Mouse (Mus musculus) liver, embryonic 13.5 days (tissue): ENCODE measurements around the gene Frrs1l. TPM values are rescaled to one million over a fixed set of nuclear protein-coding genes. Genes with fewer than 3 reads are reported as not detected.
A peak's percentile ranks its signal among the peaks of the same experiment; 100 is the strongest.

ENCODE experiments used
- ATAC-seq: fragments of 200-750 bp; cut with Nextera tagmentation; 2 replicates; pipeline ENCODE4 v1.8.0; 2017; ENCODE audit warnings: low read depth, mild to moderate bottlenecking, moderate number of reproducible peaks, moderate library complexity
- DNase-seq: peaks from one replicate; pipeline ENCODE4 v3.0.0; 2022
- H3K27ac ChIP-seq: fragments of 300-500 bp; sonication (generic); 2 replicates; pipeline ENCODE4 v1.5.1; 2015; ENCODE audit warnings: moderate library complexity, mild to moderate bottlenecking, inconsistent platforms
- H3K27me3 ChIP-seq: fragments of 300-500 bp; sonication (generic); 2 replicates; pipeline ENCODE4 v1.6.1; 2015; ENCODE audit warnings: mild to moderate bottlenecking, inconsistent platforms
- H3K36me3 ChIP-seq: fragments of 300-500 bp; sonication (generic); 2 replicates; pipeline ENCODE4 v1.6.1; 2015; ENCODE audit warnings: mild to moderate bottlenecking, inconsistent platforms
- H3K4me1 ChIP-seq: fragments of 300-500 bp; sonication (generic); replicated peaks from 2 replicates; pipeline ENCODE4 v1.6.1; 2015; ENCODE audit warnings: inconsistent platforms
- H3K4me2 ChIP-seq: fragments of 300-500 bp; sonication (generic); 2 replicates; pipeline ENCODE4 v1.6.1; 2015; ENCODE audit warnings: inconsistent platforms, mild to moderate bottlenecking, moderate library complexity
- H3K4me3 ChIP-seq: fragments of 300-500 bp; sonication (generic); replicated peaks from 2 replicates; pipeline ENCODE4 v1.5.1; 2015; ENCODE audit warnings: mild to moderate bottlenecking, inconsistent platforms
- H3K9ac ChIP-seq: fragments of 300-500 bp; sonication (generic); 2 replicates; pipeline ENCODE4 v1.6.1; 2015; ENCODE audit warnings: mild to moderate bottlenecking, inconsistent platforms
- H3K9me3 ChIP-seq: fragments of 300-500 bp; sonication (generic); replicated peaks from 2 replicates; pipeline ENCODE4 v1.6.1; 2016; ENCODE audit warnings: inconsistent platforms
- WGBS: fragments of 180-500 bp; shearing (Covaris S2); methylation state at CpG from one replicate; pipeline ENCODE4 v1.1.7; 2015; ENCODE audit not compliant: insufficient replicate concordance; 5-methylcytosine and 5-hydroxymethylcytosine counted together
- polyA plus RNA-seq: library from polyadenylated mRNA; unstranded; fragments of >200 nt; fragmentation: Nextera tagmentation; extraction: Ambion mirVana; gene quantifications from 2 replicates; pipeline ENCODE4 v1.2.1, GENCODE M21; 2015

Frrs1l gene
- polyA plus RNA-seq, 1 experiment from 2014 or later: 0.09 TPM

DNA sequence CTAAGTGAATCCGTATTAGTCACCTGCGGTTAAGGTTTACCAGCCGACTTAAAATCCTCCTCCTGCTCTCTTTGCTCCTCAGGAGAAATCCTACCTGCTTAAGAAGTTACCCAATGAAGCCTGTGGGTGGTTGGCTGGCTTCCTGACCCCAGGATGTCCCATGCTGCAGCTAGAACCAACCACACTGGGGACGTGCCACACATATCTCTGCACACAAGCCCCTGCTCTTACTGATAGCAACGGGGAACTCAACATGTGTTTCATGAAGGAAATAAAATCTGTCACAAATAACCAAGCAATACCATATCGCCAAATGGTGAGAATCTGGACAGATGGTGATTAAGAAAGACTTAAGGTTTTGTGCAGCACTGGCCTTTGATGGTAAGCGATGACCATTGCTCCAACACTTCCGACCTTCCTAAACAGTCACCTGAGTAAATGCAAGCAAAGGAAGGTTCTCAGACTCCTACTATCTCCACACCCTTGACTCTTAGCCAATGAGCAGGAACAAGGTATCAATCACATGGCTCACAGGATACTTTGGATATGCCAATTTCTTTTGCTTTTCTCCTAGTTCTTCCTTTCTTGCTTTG is 21.4 kb upstream of the Frrs1l start:
- ATAC-seq: no peak
- H3K9me3 ChIP-seq: no peaks in the 10 kb centered on the region
- 31% methylated on average over 8 of the region's 8 CpGs for WGBS
- no peak for DNase-seq
- H3K4me3 ChIP-seq: no peak overlapping the region
- no peaks in the 10 kb centered on the region for H3K36me3 ChIP-seq
- no peak overlapping the region for H3K4me2 ChIP-seq
- H3K27me3 ChIP-seq: peaks cover 12% of the 10 kb centered on the region; the same call in 1 of the 2 replicates
- no peak overlapping the region for H3K9ac ChIP-seq
- no peaks in the 10 kb centered on the region for H3K4me1 ChIP-seq
- no peak overlapping the region for H3K27ac ChIP-seq

DNA sequence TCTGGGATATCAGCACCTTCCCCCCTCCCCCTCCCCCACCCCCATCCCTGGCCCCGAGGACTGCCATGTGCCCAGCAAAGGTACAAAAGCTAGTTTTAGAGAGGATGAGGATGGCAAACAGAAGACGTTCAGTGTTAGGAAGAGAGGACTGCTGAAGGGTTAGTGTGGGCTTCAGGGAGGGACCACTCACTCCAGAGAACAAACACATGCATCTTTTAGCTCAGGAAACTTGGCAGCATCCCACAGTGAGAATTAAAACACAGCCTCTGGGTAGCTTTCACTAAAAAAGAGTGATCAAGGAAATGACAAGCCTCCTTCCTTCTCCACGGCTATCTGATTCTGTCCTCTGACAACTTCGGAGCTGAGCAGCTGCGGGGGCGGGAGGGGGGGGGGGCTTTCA is 20.7 kb upstream of the Frrs1l start:
- H3K4me3 ChIP-seq: no peak overlapping the region
- H3K4me1 ChIP-seq: no peaks in the 10 kb centered on the region
- no peaks in the 10 kb centered on the region for H3K9me3 ChIP-seq
- H3K27me3 ChIP-seq: peaks cover 12% of the 10 kb centered on the region; the same call in 1 of the 2 replicates
- no peaks in the 10 kb centered on the region for H3K36me3 ChIP-seq
- WGBS: 6% methylated on average over 6 of the region's 6 CpGs
- H3K9ac ChIP-seq: no peak overlapping the region
- ATAC-seq (no peak), DNase-seq (no peak)
- no peak overlapping the region for H3K4me2 ChIP-seq
- no peak overlapping the region for H3K27ac ChIP-seq

DNA sequence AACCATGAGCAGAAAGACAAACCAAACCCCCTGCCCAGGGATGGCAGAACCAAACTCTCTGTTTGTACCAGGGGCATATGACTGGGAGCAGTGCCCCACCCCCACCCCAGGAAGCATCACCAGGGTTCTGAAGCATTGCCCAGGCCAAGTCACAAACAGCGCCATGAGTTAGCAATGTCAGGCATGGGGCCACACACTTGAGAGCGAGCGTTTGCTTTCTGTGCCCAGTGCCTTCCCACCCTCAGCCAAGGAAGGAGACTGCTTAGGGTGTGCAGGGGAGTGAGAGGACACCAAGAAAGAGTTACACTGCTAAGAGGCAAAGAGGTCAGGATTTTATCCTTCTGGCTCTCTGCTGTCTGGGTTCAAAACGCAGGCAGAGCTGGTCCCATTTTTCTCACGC is 20.2 kb upstream of the Frrs1l start:
- Histone ChIP-seq H3K9me3 (no peaks in the 10 kb centered on the region), H3K36me3 (no peaks in the 10 kb centered on the region), H3K4me2 (no peak overlapping the region), H3K27ac (no peak overlapping the region), H3K27me3 (peaks cover 12% of the 10 kb centered on the region; the same call in 1 of the 2 replicates), H3K9ac (no peak overlapping the region), H3K4me3 (no peak overlapping the region), H3K4me1 (no peaks in the 10 kb centered on the region)
- DNase-seq (no peak), ATAC-seq (no peak)
- 38% methylated on average over 5 of the region's 5 CpGs for WGBS

DNA sequence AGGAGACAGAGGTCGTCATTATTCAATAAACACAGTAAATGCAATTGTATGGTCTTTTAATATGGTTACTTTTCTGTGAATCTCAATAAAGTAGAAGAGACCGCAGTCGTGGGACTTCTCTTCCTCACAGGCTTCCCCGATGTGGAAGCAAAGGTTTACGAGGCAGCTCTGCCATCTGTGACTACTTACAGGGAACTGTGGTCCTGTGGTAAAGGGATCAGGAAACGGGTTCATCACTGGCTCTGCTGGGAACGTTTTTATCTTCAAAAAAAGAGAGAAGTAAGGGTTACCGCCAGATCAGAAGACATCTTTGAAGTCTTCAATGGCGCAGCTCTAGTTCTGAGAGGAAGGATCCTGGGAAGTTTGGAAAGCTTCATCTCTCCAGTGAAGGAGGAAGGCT is 17.5 kb upstream of the Frrs1l start:
- H3K27ac ChIP-seq: no peak overlapping the region
- no peak overlapping the region for H3K4me2 ChIP-seq
- 20% methylated on average over 9 of the region's 9 CpGs for WGBS
- ATAC-seq (no peak), DNase-seq (no peak)
- H3K4me1 ChIP-seq: no peaks in the 10 kb centered on the region
- no peak overlapping the region for H3K4me3 ChIP-seq
- H3K9me3 ChIP-seq: no peaks in the 10 kb centered on the region
- no peaks in the 10 kb centered on the region for H3K36me3 ChIP-seq
- no peak overlapping the region for H3K9ac ChIP-seq
- H3K27me3 ChIP-seq: 0 out of 2 replicates have a peak, but pooled peaks cover 9% of the 10 kb centered on the region

DNA sequence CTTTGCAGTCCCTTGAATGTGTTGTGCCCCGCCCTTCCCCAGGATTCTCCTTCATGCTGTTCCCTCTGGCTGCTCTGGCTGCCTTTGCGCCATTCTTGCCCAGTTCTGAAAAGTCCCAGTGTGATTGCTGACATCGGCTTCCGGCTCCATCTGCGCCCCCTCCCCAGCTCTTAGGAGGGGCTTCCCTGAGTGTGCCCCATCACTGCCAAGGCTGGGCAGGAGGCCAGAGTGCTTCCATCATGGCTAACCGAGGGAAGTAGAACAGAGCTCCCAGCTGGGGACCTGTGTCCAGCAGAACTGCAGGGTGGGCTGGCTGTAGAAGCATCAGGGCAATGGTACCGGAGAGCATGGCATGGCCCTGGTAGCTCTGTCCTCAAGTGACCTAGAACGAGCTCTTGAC is 14.8 kb upstream of the Frrs1l start:
- Histone ChIP-seq H3K9ac (no peak overlapping the region), H3K4me3 (no peak overlapping the region), H3K27me3 (0 out of 2 replicates have a peak, but pooled peaks cover 6% of the 10 kb centered on the region), H3K27ac (no peak overlapping the region), H3K4me2 (no peak overlapping the region), H3K4me1 (no peaks in the 10 kb centered on the region), H3K36me3 (no peaks in the 10 kb centered on the region), H3K9me3 (no peaks in the 10 kb centered on the region)
- no peak for DNase-seq
- no peak for ATAC-seq
- 63% methylated on average over 8 of the region's 8 CpGs for WGBS

DNA sequence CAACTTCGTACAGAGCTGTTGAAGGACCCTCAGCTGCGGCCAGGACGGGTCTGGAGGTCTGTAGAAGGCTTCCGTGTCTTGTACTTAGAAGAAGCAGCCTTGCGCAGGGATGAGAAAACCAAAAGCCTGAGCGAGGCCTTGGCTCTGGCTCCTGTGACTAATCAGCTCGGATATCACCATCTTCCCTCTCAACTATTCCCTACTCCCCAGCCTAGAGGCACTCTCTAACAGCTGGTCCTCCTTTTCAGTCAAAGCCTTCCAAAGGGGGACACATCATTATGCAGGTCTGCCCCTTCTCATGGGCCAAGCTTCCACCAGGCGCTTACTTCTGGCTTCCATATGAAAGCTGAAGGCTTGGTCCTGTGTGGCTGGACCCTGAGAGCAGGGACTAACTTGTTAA is 13.7 kb upstream of the Frrs1l start:
- 70% methylated on average over 8 of the region's 8 CpGs for WGBS
- H3K27me3 ChIP-seq: 0 out of 2 replicates have a peak, but pooled peaks cover 6% of the 10 kb centered on the region
- H3K9me3 ChIP-seq: no peaks in the 10 kb centered on the region
- H3K4me3 ChIP-seq: no peak overlapping the region
- no peak overlapping the region for H3K27ac ChIP-seq
- no peaks in the 10 kb centered on the region for H3K36me3 ChIP-seq
- no peak overlapping the region for H3K4me2 ChIP-seq
- no peak for DNase-seq
- no peaks in the 10 kb centered on the region for H3K4me1 ChIP-seq
- no peak overlapping the region for H3K9ac ChIP-seq
- no peak for ATAC-seq

DNA sequence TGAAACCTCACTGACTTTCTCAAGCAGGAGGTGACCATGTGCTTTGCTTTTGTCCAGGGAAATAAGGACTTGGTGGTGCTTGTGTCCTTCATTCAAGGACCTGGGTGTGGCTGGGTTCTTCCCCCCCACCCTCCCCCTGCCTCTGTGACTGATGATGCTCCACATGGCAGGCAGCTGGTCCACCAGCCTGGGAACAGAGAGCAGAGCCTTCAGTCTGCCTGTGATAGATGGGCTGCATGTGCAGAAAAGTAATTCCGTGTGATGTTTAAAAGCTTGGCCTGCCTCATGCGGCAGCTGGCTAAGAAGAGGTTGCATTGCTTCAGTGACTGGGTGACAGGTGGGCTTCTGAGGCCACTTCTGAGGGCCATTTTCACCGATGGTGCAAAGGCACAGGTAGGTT is 12.6 kb upstream of the Frrs1l start:
- no peak overlapping the region for H3K27ac ChIP-seq
- no peak overlapping the region for H3K9ac ChIP-seq
- no peaks in the 10 kb centered on the region for H3K9me3 ChIP-seq
- H3K27me3 ChIP-seq: 0 out of 2 replicates have a peak, but pooled peaks cover 1% of the 10 kb centered on the region
- ATAC-seq: no peak
- no peaks in the 10 kb centered on the region for H3K4me1 ChIP-seq
- H3K4me3 ChIP-seq: no peak overlapping the region
- no peak overlapping the region for H3K4me2 ChIP-seq
- WGBS: 58% methylated on average over 3 of the region's 3 CpGs
- DNase-seq: no peak
- H3K36me3 ChIP-seq: no peaks in the 10 kb centered on the region

DNA sequence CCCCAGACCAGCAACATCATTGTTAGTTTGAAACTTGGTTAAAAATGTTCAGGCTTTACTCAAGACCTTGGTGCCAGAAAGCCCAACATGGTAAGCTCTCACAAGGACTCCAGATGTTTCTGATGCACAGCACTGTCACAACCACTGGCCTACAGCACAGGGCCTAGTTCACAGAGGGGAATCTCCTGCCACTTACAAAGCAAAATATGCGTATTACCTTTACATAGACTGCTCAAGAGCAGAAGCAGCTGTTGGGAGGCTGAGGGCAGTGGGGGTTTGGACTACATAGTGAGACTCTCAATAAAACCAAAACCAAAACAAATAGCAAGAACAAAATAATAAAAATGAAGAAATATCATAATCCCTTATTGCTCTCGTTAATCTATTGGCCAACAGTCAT is 11.2 kb upstream of the Frrs1l start:
- Histone ChIP-seq H3K4me2 (no peak overlapping the region), H3K4me3 (no peak overlapping the region), H3K27ac (no peak overlapping the region), H3K9me3 (no peaks in the 10 kb centered on the region), H3K36me3 (no peaks in the 10 kb centered on the region), H3K9ac (no peak overlapping the region), H3K4me1 (no peaks in the 10 kb centered on the region), H3K27me3 (no peaks in the 10 kb centered on the region)
- no peak for ATAC-seq
- WGBS: 75% methylated on average over 2 of the region's 2 CpGs
- DNase-seq: no peak

DNA sequence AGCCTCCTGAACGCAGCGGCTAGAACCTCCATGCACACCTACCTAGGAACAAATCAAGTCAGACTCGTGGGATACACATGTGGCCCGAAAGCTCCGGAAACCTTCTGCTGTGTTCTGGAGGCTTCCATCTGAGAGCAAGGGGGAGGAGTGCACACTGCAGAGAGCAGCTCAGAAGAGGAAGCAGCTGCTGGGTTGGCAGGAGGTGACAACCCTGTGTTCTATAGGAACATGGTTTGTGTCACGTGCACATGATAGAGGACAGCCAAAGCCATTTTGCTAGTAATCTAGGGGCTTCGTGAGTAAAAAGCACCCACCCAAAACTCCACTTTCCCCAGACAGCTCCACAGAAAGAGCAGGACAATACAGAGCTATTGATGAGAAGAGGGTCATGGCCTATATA is 3.1 kb upstream of the Frrs1l start:
- 0 out of 2 replicates have a peak, but pooled peaks cover 3% of the 10 kb centered on the region for H3K4me1 ChIP-seq
- no peak for ATAC-seq
- no peak overlapping the region for H3K4me2 ChIP-seq
- no peak overlapping the region for H3K4me3 ChIP-seq
- WGBS: 55% methylated on average over 7 of the region's 7 CpGs
- peaks cover 44% of the 10 kb centered on the region for H3K27me3 ChIP-seq
- H3K27ac ChIP-seq: no peak overlapping the region
- DNase-seq: no peak
- no peak overlapping the region for H3K9ac ChIP-seq
- H3K36me3 ChIP-seq: no peaks in the 10 kb centered on the region
- no peaks in the 10 kb centered on the region for H3K9me3 ChIP-seq

DNA sequence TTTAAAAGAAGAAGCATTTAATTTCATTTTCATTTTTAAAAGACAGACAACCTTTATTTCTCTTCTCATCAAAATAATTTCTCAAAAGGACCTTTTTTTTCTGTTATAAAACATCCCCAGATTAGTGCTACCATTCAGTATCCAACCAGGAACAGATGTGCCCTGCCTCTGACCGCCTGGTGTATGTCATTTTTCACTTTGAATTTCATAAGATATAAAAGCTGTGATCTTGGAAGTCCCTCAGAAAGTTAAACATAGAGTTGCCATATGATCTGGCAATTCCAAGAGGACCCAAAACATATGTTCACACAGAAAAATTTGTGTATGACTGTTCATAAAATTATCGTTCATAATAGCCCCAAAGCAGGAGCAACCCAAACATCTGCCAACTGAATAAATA is 1.8 kb upstream of the Frrs1l start:
- no peaks in the 10 kb centered on the region for H3K9me3 ChIP-seq
- no peak for ATAC-seq
- DNase-seq: no peak
- peaks cover 54% of the 10 kb centered on the region for H3K27me3 ChIP-seq
- H3K9ac ChIP-seq: no peak overlapping the region
- H3K36me3 ChIP-seq: no peaks in the 10 kb centered on the region
- H3K4me2 ChIP-seq: no peak overlapping the region
- H3K4me1 ChIP-seq: 0 out of 2 replicates have a peak, but pooled peaks cover 3% of the 10 kb centered on the region
- no peak overlapping the region for H3K4me3 ChIP-seq
- 48% methylated on average over 2 of the region's 2 CpGs for WGBS
- H3K27ac ChIP-seq: no peak overlapping the region

DNA sequence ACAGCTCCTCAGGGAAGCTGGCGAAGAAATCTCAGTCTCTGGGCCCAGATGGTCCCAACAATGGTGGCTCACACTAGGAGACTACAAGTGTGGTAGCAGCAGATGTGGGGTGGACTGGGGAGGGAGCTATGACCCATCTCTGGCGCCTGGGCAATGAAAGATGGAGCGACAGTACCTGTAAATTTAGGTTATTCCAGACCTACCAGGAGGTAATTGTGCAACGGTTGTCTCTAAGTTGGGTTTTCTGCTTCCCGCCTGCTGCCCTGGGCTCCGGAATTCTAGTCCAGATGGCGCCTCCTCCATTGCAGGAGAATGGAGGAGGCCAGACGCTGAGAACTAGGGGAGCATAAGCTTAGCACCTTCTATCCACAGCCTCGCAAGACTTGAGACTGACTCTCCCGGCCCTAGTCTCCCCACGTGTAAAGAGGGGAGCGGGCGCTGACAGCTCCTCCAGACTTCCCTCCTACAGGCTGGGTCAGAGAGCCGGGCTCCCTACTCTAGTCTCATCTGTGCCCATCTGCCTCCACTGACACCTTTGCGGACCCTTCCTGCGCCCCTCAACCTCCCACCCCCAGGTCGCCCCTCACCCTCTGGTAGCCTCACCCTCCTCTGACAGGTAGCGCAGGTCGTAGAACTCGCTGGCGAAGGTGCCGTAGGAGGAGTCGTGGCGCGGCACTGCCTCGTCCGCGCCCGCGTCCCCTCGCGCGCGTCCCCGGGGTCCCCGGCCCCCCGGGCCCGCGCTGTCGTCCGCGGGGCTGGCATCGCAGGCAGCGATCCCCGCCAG is 568 bp downstream of the Frrs1l start:
- Histone ChIP-seq H3K4me3 (peak overlapping the region; percentile 49), H3K4me2 (peak overlapping the region; percentile 66), H3K9me3 (no peaks in the 10 kb centered on the region), H3K36me3 (no peaks in the 10 kb centered on the region), H3K9ac (no peak overlapping the region), H3K4me1 (0 out of 2 replicates have a peak, but pooled peaks cover 3% of the 10 kb centered on the region), H3K27me3 (peaks cover 54% of the 10 kb centered on the region), H3K27ac (no peak overlapping the region)
- ATAC-seq (no peak), DNase-seq (no peak)
- WGBS: 5% methylated on average over 33 of the region's 45 CpGs
